Mouse (Mus musculus) urinary bladder, postnatal 4 days (tissue): ENCODE measurements around the gene Cpsf4l.

Experiments used
- DNase-seq, 2 experiments: peaks; one replicate each; pipeline ENCODE4 v3.0.0; 2021 to 2022; ENCODE audit warnings: low spot score in 2 of 2

Gene Cpsf4l

DNA sequence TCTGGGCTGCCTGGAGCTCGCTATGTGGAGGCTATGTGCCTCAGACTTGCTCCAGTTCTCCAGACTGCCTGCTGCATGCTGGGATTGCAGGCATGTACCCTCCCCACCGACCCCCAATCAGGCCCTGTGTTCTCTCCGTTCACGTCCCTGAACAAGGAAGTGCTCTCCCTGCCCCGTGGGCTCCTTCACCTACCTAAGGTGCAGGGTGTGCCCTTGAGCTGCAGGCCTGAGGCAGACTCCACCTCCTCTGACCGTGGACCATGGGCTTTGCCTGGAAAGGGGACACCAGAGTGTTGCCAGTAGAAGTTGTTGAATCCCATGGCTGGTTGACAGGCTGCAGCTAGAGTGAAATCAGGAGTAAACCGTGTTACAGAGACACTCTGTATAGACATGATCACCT is 10.2 kb downstream of the Cpsf4l start:
- no peak for DNase-seq

DNA sequence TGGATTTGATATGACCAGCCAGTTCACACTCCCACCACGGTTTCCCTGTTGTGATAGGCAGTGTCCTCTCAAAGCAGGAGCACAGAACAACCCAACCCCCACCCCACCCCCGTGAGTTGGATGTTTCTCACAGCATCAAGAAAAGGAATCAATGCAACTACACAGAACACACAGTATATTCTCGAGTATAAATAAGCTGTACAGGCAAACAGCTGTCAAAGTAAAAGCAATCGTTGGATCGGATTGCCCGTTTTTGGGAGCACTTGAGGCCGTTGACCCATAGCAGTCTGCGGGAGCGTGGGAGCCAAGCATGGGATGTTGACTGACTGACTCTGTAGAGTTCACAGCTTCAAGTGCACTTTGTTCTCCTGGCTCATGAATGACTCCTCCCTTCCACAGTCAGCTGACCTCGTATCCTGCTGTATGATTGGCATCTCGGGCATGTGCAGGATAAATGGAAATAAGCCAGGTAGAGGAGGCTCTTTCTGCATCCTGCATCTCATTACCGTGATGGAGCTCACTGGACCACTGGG is 11.7 kb downstream of the Cpsf4l start:
- DNase-seq: no peak

DNA sequence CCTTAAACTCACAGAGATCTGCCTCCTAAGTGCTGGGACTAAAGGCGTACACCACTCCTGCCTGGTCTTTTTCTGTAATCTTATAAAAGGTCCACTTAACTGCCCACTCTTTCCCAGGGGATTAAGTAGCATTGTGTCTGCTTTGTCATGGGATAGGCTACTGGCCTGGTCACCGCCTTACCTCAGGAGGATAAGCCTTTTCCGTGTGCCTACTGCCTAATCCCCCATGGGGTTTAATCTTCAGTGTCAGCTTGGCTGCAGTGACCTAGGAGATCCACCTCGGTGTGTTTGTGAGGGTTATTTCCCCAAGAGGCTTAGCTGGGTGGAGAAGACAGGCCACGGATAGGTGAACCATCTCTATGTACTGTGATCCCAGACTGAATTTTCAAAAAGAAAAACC is 12.2 kb downstream of the Cpsf4l start:
- DNase-seq: no peak

DNA sequence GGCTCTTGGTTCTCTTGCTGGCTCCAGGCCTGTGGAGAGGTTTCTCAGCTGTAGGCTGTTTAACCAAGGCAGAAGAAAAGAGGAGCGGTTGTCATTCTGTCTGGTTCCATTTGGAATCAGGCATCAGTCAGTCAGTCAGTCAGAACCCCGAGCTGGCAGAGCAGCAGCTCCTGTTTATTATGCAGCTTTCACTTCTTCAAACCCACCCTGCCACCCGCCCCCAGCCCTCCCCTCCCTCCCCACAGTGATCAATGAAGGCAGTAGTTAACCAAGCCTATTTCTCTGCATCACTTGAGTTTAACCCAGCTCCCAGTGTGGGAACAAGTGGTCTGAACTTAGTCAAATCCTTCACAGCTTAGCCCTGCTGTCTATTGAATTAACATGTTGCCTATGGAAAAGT is 18.0 kb downstream of the Cpsf4l start:
- no peak for DNase-seq

DNA sequence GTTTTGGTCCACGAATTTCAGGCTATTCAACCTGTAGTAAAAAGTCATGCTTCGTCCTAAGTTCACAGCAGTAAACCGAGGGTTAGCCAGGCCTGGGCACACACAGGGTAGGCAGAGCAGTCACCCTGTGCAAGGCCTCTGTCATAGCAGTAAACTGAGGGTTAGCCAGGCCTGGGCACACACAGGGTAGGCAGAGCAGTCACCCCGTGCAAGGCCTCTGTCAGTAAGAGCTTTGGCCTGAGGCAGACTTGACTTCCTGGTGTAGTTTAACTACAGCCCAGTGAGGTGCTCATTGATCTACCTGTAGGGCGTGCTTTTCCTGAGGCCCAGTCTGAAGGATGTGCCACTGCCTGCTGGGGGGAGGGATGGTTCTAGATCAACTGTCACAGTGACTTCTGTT is 18.5 kb downstream of the Cpsf4l start:
- no peak for DNase-seq

DNA sequence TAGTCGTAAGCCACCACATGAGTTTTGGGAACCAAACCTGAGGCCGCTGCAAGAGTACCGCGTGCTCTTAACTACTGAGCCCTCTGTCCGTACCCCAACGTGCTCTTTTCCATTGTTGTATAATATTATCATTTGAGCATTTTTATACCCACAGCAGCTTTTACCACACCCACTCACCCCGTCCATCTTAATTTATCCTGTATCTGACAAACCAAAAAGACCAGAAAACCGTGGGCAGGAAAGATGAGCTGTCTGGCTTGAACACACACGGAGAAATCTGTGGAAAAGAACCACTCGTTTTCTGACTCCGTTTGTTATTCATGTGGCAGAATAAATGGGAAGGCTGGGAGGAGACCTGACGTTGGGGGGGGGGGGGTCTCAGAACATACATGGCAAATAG is 19.3 kb downstream of the Cpsf4l start:
- DNase-seq: no peak

DNA sequence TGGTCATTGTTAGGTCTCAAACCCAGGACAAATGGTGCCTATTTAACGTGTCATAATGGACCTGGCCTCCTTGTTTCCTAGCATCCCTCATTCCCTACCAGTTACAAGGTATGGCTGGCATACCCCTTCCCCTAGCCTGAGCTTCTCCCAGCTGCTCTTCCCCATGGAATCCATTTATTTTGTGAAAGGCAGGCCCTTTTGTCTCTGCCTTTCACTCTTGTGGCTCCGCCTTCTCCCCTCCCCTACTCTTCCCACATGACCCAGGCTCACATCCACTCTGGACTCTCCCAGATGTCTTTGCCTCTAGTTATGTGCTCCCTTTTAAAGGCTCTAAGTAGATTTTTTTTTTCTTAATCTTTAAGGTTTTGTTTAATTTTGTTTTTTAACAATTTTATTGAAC is 22.8 kb downstream of the Cpsf4l start:
- no peak for DNase-seq

DNA sequence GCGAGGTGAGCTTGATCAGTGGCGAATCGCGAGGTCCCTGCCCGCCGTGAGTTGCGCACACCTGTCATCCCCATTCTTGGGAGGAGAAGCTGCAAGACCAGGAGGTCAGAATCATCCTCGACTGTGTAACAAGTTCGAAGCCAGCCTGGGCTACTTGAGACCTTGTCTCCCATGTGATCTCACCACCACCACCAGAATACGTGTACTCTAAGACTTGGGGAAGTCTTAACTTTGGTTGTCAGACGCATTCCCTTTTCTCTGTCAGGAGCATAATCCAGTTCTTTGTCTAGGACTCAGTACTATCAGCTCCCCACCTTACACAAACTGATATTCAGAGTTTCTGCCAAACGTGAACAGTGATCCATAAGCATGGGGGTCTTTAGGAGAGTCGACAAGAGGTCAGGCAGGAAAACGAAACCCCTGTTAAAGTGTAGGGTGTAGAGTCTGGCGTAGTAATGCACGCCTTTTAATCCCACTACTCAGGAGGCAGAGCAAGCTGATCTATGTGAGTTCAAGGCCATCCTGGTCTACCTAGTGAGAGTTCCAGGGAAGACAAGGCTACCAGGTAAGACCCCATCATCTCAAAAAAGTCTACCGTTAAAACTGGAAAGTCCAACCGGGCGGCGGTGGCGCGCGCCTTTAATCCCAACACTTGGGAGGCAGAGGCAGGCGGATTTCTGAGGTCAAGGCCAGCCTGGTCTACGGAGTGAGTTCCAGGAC is 24.9 kb downstream of the Cpsf4l start:
- DNase-seq: no peak

DNA sequence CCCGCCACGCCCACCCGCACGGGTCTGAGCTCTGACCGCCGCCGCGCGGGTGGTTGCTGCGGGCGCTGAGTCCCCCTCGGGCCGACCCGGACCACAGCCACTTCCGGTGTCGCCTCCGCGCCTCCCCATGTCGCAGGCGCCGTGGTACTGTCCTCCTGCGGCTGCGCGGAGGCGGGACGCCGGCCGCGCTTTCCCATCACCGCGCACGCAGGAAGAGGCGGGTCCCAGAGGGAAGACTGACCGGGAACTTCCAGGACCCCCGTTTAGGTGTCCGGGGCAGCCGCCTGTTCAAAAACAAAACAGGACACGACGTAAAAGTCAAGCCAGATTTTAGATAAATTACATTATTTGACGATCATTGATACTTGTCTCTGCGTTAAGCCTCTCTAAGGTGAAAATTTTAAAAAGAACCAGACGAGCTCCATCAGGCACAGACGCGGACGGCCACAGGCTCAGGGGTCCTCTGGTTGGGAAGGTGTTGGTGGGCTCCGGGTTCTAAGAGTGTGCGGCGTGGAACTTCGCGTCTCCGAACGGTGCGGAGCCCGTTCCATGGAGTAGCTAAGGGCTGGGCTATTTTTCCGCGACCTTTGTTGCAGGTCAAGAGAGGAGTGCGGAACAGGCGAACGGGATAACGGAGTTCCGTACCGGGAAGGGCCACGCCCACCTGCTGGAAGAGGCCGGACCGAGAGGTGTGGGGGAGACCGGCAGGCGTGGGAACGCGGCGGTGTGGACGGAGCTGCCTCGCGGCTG is 25.7 kb downstream of the Cpsf4l start, which contains the start of the genes Fam104a and D11Wsu47e:
Gene Fam104a (minus strand): TSS at position 199 of the 750 bp plus-strand sequence.
Gene D11Wsu47e (plus strand): TSS at position 456 of the 750 bp plus-strand sequence.
- DNase-seq: peak; percentile 92 to 93

DNA sequence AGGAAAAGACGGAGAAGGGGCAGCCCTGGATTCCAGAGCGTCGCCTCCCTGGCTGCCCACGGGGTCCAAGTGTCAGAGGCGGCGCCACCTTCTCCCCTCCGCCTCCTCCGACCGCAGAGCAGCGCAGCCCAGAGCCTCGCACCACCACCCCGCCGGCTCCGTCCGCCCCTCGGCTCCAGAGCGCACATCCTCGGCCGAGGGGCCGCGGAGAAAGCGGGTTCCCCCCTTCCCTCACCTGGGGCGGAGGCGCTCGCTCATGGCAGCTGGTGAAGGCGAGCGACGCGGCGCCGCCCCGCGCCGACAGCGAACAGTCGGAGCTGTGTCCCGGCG is 26.2 kb downstream of the Cpsf4l start:
- peak in 1 of 2 experiments; percentile 30 for DNase-seq

DNA sequence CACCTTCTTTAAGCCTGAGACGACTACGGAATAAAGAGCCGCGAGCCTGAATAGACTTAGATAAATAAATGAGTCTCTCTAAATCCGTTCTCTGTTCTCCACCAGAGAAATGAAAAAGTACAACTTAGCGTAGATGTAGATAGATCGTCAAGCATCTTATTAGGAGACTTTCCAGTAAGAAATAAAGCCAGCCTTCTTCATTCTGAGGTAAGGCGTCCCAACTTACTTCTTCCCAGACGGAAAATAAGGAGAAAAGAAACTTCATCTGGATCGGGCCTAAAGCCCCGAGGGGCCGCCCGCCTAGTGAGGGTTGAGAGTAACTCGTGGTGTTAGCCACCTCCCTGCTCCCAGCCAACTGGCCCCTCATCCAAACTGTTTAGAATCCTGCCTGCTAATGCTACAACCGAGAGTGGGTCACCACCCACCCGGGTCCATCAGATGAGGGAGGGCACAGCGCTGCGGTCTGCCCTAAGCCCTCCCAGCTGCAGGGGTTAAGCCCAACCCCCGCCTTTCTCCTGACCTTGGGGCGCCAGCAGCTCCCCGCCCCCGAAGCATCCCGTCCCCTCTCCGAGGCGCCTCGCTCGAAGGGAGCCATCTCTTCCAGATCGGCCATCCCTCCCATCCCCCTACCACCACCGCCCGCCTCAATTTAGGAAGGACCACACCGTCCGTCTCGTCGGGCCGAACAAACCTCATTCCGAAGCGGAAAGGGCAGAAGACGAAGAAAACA is 26.8 kb downstream of the Cpsf4l start:
- peak in 1 of 2 experiments; percentile 62 for DNase-seq

DNA sequence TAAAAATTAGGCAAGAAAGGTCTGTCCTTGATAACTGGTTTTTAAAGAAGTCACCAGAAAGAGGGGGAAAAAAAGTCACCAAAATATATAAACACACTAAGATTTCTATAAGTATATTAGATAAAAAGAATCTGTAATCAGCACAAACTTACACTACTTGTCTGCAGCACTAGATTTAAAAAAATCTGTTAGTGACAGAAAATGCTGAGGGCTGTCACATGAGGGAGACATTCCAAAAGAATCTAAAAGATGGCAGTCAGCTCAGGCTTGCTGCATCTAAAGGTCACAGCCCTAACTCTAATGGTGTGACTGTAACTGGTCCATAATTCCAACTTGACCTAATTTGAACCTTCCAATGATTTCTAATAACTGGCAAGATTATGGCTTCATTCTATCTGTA is 27.8 kb downstream of the Cpsf4l start:
- DNase-seq: no peak

DNA sequence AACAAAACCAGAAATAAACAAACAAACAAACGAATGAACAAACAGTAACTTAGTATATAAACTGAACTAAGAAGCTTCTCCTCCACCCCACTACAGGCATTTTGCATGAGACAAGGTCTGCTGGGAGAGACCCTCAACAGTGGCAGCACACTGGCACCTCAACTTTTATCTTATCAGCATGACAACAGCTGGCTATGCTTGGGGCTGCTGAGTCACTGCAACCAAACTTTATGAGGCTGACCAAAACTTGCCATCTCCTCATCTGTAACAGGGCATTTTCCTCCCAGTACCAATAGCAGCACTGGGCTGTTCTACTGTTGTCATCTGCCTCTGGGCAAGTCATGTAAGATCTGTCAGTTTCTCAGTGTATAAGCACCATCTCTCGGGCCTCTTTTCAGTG is 28.9 kb downstream of the Cpsf4l start:
- DNase-seq: no peak

DNA sequence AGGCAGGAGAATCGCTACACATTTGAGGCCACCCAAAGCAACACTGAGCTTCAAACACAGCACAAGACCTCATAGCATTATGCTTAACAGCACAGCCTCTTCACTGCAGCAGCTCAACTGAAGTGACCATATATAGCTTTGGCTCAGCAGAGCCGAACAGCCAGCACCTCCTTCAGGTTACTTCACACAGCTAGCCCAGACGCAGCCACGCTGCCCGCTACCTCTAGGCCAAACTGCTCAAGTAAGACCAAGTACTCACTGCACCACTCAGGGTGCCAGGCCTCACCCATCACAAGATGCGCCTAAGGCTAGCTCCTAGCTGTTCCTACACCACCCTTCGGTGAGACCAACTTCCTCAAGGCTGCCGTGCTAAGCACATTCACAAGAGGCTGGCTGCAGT is 31.4 kb downstream of the Cpsf4l start:
- no peak for DNase-seq

DNA sequence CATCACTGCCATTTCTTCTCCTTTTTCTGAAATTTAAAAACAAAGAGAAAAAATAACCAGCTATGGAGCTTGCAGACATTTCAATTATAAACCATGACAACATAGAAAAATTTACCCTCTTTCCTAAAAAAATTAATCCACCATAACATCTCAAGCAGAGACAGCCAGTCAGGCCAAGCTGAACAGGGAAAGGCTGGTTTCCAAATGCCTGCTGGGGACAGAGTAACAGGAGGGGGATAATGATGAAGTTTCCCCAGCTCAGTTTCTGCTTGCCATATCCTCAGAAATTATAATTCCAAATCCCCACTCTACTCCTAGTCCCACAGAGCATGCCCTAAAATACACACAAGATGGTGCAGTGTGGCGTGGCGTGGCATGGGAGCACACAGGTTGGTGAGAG is 32.4 kb downstream of the Cpsf4l start:
- no peak for DNase-seq

DNA sequence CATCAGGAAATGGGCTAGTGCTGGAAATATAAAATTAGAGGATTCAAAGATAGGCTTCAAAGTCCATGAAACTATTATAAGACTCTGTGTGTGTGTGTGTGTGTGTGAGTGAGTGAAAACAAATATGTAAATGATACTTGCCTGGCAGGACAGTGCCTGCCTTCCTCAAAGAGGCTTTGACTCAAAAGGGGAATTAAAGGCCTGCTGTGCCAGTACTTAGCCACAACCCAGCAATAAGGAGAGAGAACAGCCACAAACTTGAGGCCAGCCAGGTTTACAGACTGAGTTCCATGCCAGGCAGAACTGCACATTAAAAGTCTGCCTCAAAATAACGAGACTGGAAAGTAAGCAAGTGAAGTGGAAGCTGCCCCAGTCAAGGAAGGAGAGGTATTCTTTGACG is 33.0 kb downstream of the Cpsf4l start:
- DNase-seq: no peak

DNA sequence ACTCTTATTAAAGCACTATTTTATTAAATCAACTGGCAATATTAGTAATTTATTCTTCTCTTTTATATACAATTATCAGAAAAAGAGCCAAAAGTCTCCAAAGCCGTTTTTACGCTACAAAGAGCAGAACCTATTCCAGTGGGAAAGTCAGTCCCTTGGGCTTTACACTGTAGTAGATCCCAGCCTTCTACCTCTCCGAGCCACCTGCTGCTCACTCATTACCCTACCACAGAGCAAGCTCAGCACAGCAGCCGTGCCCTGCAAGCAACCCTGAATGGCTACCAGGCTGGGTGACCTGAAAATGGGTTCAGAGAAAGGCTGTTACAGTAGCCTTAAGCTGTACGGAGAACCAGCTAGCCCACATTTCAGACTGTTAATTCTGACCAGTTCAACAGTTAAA is 35.2 kb downstream of the Cpsf4l start:
- no peak for DNase-seq

DNA sequence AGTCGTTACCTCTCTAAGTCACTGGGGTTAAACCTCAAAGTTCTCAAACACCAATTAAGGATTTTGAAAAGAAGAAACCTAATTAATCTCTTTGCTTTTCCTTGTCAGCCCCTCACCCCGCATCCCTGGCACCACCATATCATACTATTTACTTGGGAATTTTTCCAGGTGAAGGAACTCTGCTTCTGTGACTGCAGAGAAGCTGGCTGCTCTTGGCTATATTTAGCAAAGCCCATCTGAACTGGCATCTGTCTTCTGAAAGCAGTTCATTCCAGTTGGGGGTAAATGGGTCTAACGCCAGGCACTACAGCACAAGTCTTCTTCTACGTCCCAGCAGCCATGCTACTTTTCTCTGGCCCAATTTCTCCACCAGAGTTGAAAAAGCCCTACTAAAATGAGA is 36.2 kb downstream of the Cpsf4l start:
- DNase-seq: no peak

DNA sequence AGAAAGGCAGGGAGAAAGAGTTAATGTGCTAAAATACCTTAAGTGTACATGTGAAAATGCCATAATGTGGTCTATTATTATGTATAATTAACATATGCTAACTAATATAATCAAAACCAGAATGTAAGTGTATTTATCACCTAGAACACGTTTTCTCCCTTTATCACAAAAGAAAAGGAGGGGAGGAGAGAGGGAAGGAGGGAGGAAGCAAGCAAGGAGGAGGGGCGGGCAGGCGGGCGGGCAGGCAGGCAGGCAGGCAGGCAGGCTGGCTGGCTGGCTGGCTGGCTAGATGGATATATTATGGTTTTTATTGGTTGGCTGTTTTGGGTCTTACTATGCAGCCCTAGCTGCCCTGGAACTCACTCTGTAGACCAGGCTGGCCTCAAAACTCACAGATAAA is 40.1 kb downstream of the Cpsf4l start:
- DNase-seq: no peak

DNA sequence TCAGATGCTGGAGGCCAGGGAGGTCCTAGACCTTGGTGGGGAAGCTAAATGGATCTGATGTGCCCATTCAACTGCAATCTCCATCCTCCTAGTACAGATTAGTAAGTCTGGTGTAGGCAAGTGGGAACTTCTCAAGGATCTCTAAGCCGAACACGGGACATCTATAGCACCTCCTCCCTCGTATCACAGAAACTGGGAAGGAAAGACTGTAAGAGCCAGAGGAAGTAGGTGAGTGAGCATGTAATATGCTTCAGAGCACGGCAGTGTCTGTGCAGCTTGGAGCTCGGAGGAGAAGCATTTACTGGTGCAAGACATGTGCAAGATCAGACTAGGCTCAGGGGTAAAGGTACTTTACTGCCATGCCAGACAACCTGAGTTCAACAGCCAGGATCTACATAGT is 41.0 kb downstream of the Cpsf4l start:
- DNase-seq: no peak

DNA sequence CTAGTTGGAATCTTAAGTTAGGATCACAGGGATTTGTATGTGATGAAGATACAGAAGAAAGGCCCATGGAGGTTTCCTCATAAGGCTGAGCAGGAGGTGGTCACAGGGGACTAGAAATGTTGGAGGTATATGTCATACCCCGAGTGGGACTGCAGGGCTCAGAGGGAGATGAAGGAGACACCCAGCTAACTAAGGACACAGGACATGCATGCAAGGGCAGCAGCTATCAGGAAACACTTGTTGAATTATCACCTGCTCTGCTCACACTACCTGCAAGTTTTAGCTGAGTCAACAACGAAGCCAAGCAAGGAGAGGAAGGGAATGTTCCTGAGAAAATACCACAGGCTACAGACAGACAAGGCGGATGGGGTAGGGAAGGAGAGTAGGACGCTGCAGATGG is 42.1 kb downstream of the Cpsf4l start:
- no peak for DNase-seq

DNA sequence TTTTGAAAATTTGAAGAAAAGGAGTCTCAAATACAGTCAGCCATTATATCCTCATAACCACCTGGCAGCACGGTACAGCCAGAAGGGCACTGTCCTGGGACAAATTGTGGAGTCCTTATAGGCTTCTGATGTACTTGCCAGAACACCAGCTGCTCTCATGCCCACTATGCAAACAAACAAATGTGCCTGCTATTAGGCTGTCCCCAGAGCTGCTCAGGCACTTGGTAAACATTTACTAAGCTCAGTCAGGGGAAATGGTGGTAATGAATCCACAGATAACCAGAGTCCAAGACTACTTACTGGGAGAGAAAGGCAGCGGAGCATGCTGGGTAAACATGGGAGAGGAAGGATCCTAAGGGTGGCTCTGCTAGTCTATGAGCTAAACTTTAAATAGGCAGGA is 42.7 kb downstream of the Cpsf4l start:
- DNase-seq: no peak

DNA sequence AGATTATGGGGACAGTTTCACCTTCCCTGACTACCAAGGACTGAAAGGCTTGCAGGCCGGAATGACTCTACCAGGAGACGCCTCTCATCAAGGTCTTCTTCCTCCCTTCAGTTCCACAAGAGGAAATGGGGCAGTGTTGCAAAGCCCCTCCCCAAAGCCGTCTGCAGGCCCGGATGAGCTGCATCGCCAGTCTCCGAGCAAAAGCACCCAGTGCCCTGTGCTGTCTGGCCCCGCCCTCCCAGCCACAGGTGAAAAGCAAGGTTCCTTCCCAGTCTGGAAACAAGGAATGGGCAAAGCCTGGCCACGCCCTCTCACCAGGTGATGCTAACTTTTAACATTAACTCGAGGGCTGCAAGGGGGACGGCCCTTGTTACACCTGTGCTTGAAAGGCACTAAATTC is 43.2 kb downstream of the Cpsf4l start:
- DNase-seq: no peak
